Mouse (Mus musculus) fibroblast of lung, adult 2 months (primary cell): ENCODE results near the gene Brox.
"Not testable (repeated sequence)": the region's sequence is repeated elsewhere in the genome, so short reads cannot be mapped to it uniquely, and the experiment has no call there.

Source experiments
- DNase-seq: peaks from one replicate; pipeline ENCODE4 v3.0.0-alpha.2; 2011; ENCODE audit warnings: low read depth

The Brox gene

GRCm38 (mm10) chr1:183296877-183297383, at the start of gene Brox:
TSS of gene Brox (minus strand) at chr1:183297269.
- peak; percentile 76 for DNase-seq

- no peak for DNase-seq
Measured at GRCm38 (mm10) chr1:183345817-183346195, 48.7 kb upstream of the Brox start.

GRCm38 (mm10) chr1:183344886-183345816, 48.1 kb upstream of the Brox start:
- no peak for DNase-seq

GRCm38 (mm10) chr1:183342902-183343301, 45.8 kb upstream of the Brox start:
- DNase-seq = not testable (repeated sequence)

- DNase-seq = no peak
Measured at GRCm38 (mm10) chr1:183327171-183327570, 30.1 kb upstream of the Brox start.

GRCm38 (mm10) chr1:183324433-183324832, 27.4 kb upstream of the Brox start:
- no peak for DNase-seq

- DNase-seq = no peak
Measured at GRCm38 (mm10) chr1:183323923-183324322, 26.9 kb upstream of the Brox start.

GRCm38 (mm10) chr1:183322496-183322895, 25.4 kb upstream of the Brox start:
- DNase-seq = not testable (repeated sequence)

- DNase-seq = no peak
Measured at GRCm38 (mm10) chr1:183320708-183321107, 23.6 kb upstream of the Brox start.

- DNase-seq = no peak
Measured at GRCm38 (mm10) chr1:183315783-183316182, 18.7 kb upstream of the Brox start.

- DNase-seq = no peak
Measured at GRCm38 (mm10) chr1:183312076-183312475, 15.0 kb upstream of the Brox start.

- not testable (repeated sequence) for DNase-seq
Measured at GRCm38 (mm10) chr1:183309601-183310000, 12.5 kb upstream of the Brox start.

GRCm38 (mm10) chr1:183308476-183308875, 11.4 kb upstream of the Brox start:
- DNase-seq = no peak

GRCm38 (mm10) chr1:183307555-183307954, 10.5 kb upstream of the Brox start:
- no peak for DNase-seq

- DNase-seq = peak; percentile 87
Measured at GRCm38 (mm10) chr1:183299161-183299560, 2.1 kb upstream of the Brox start.

- no peak for DNase-seq
Measured at GRCm38 (mm10) chr1:183297886-183298489, 919 bp upstream of the Brox start.

- no peak for DNase-seq
Measured at GRCm38 (mm10) chr1:183297473-183297885, 410 bp upstream of the Brox start.

GRCm38 (mm10) chr1:183296465-183296864, 604 bp downstream of the Brox start, which contains the start of gene Aida:
TSS of gene Aida (plus strand) at chr1:183296590.
- DNase-seq = no peak

GRCm38 (mm10) chr1:183289576-183289975, 7.5 kb downstream of the Brox start:
- no peak for DNase-seq

GRCm38 (mm10) chr1:183288351-183288750, 8.7 kb downstream of the Brox start:
- no peak for DNase-seq

- no peak for DNase-seq
Measured at GRCm38 (mm10) chr1:183275763-183276162, 21.3 kb downstream of the Brox start.

- no peak for DNase-seq
Measured at GRCm38 (mm10) chr1:183274385-183274784, 22.7 kb downstream of the Brox start.
